Mouse (Mus musculus) forebrain, embryonic 10.5 days (tissue): Measurements from ENCODE around the gene Ubl7. TPM values are rescaled to one million over a fixed set of nuclear protein-coding genes. Genes with fewer than 3 reads are reported as not detected.

Source experiments
- DNase-seq: peaks from one replicate; pipeline ENCODE4 v3.0.0-alpha.2; 2017; ENCODE audit warnings: low spot score; ENCODE audit errors: extremely low spot score
- H3K27ac ChIP-seq: fragments of 300-500 bp; sonication (generic); 2 replicates; pipeline ENCODE4 v1.5.1; 2016; ENCODE audit warnings: mild to moderate bottlenecking
- H3K27me3 ChIP-seq: fragments of 300-500 bp; sonication (generic); 2 replicates; pipeline ENCODE4 v1.6.1; 2016; ENCODE audit warnings: mild to moderate bottlenecking; ENCODE audit not compliant: poor library complexity, severe bottlenecking
- H3K36me3 ChIP-seq: fragments of 300-500 bp; sonication (generic); replicated peaks from 2 replicates; pipeline ENCODE4 v1.6.1; 2016; ENCODE audit warnings: mild to moderate bottlenecking, moderate library complexity
- H3K4me1 ChIP-seq: fragments of 300-500 bp; sonication (generic); 2 replicates; pipeline ENCODE4 v1.6.1; 2016
- H3K4me3 ChIP-seq: fragments of 300-500 bp; sonication (generic); 2 replicates; pipeline ENCODE4 v1.5.1; 2016; ENCODE audit warnings: mild to moderate bottlenecking, moderate library complexity
- H3K9me3 ChIP-seq: fragments of 300-500 bp; sonication (generic); 2 replicates; pipeline ENCODE4 v1.6.1; 2016; ENCODE audit warnings: mild to moderate bottlenecking, moderate library complexity
- WGBS: fragments of 180-500 bp; shearing (Covaris S2); methylation state at CpG from one replicate; pipeline ENCODE4 v1.1.7; 2016; 5-methylcytosine and 5-hydroxymethylcytosine counted together
- polyA plus RNA-seq: library from polyadenylated mRNA; unstranded; fragments of >200 nt; fragmentation: Nextera tagmentation; extraction: Ambion mirVana; gene quantifications from 2 replicates; pipeline ENCODE4 v1.2.1, GENCODE M21; 2016

Gene Ubl7
- polyA plus RNA-seq, 1 experiment from 2014 or later, result 109 TPM

- Histone ChIP-seq H3K27ac (no peak overlapping the region), H3K4me3 (no peak overlapping the region), H3K36me3 (peaks cover 9% of the 10 kb centered on the region; the same call in 1 of the 2 replicates), H3K4me1 (peaks cover 26% of the 10 kb centered on the region), H3K9me3 (no peaks in the 10 kb centered on the region), H3K27me3 (peaks cover 17% of the 10 kb centered on the region)
- no peak for DNase-seq
- WGBS, result 90% methylated on average over 9 of the region's 9 CpGs
Observed at GRCm38 (mm10) chr9:57956196-57956837, 45.5 kb downstream of the Ubl7 start.

GRCm38 (mm10) chr9:57956838-57957236, 46.1 kb downstream of the Ubl7 start:
- Histone ChIP-seq H3K4me1 (peaks cover 26% of the 10 kb centered on the region), H3K27me3 (peaks cover 12% of the 10 kb centered on the region), H3K4me3 (no peak overlapping the region), H3K27ac (no peak overlapping the region), H3K36me3 (peaks cover 11% of the 10 kb centered on the region; the same call in 1 of the 2 replicates), H3K9me3 (no peaks in the 10 kb centered on the region)
- 84% methylated on average over 5 of the region's 5 CpGs for WGBS
- DNase-seq, result no peak

GRCm38 (mm10) chr9:57958615-57959014, 47.8 kb downstream of the Ubl7 start:
- Histone ChIP-seq H3K27ac (no peak overlapping the region), H3K9me3 (no peaks in the 10 kb centered on the region), H3K4me3 (no peak overlapping the region), H3K27me3 (no peaks in the 10 kb centered on the region; the same call in 1 of the 2 replicates), H3K4me1 (peaks cover 26% of the 10 kb centered on the region), H3K36me3 (peaks cover 11% of the 10 kb centered on the region; the same call in 1 of the 2 replicates)
- WGBS, result 85% methylated on average over 1 of the region's 1 CpGs
- DNase-seq, result no peak

- no peak overlapping the region for H3K4me3 ChIP-seq
- no peak overlapping the region for H3K27ac ChIP-seq
- no peaks in the 10 kb centered on the region; the same call in 1 of the 2 replicates for H3K27me3 ChIP-seq
- H3K4me1 ChIP-seq, result peaks cover 27% of the 10 kb centered on the region
- no peak for DNase-seq
- WGBS, result 79% methylated on average over 10 of the region's 10 CpGs
- no peaks in the 10 kb centered on the region for H3K9me3 ChIP-seq
- H3K36me3 ChIP-seq, result peaks cover 11% of the 10 kb centered on the region; the same call in 1 of the 2 replicates
Observed at GRCm38 (mm10) chr9:57959399-57959798, 48.6 kb downstream of the Ubl7 start.

GRCm38 (mm10) chr9:57959886-57960866, 49.4 kb downstream of the Ubl7 start:
- WGBS, result 88% methylated on average over 17 of the region's 17 CpGs
- Histone ChIP-seq H3K9me3 (no peaks in the 10 kb centered on the region), H3K36me3 (peaks cover 11% of the 10 kb centered on the region; the same call in 1 of the 2 replicates), H3K4me1 (peaks cover 31% of the 10 kb centered on the region), H3K27ac (no peak overlapping the region), H3K4me3 (no peak overlapping the region), H3K27me3 (no peaks in the 10 kb centered on the region)
- DNase-seq, result no peak

- no peak for DNase-seq
- H3K4me1 ChIP-seq, result peaks cover 31% of the 10 kb centered on the region
- 89% methylated on average over 15 of the region's 15 CpGs for WGBS
Observed at GRCm38 (mm10) chr9:57961226-57961625, 50.4 kb downstream of the Ubl7 start.

GRCm38 (mm10) chr9:57961863-57962778, 51.3 kb downstream of the Ubl7 start:
- Histone ChIP-seq H3K4me3 (no peak overlapping the region), H3K27ac (0 out of 2 replicates have a peak overlapping the region, but pooled peaks have one; percentile 13), H3K4me1 (peaks cover 31% of the 10 kb centered on the region), H3K36me3 (peaks cover 11% of the 10 kb centered on the region; the same call in 1 of the 2 replicates), H3K27me3 (no peaks in the 10 kb centered on the region), H3K9me3 (no peaks in the 10 kb centered on the region)
- WGBS, result 75% methylated on average over 17 of the region's 17 CpGs
- no peak for DNase-seq

More at GRCm38 (mm10) chr9:57961226-57961625, 50.4 kb downstream of the Ubl7 start:
- H3K9me3 ChIP-seq, result no peaks in the 10 kb centered on the region
- H3K27ac ChIP-seq, result peak overlapping the region; percentile 56
- H3K27me3 ChIP-seq, result no peaks in the 10 kb centered on the region
- no peak overlapping the region for H3K4me3 ChIP-seq
- H3K36me3 ChIP-seq, result peaks cover 11% of the 10 kb centered on the region; the same call in 1 of the 2 replicates

GRCm38 (mm10) chr9:57963249-57963997, 52.6 kb downstream of the Ubl7 start:
- Histone ChIP-seq H3K27me3 (no peaks in the 10 kb centered on the region), H3K4me3 (no peak overlapping the region), H3K27ac (no peak overlapping the region), H3K4me1 (peaks cover 35% of the 10 kb centered on the region), H3K36me3 (peaks cover 11% of the 10 kb centered on the region; the same call in 1 of the 2 replicates), H3K9me3 (no peaks in the 10 kb centered on the region)
- no peak for DNase-seq
- 91% methylated on average over 4 of the region's 4 CpGs for WGBS

- Histone ChIP-seq H3K9me3 (no peaks in the 10 kb centered on the region), H3K27me3 (no peaks in the 10 kb centered on the region), H3K4me1 (peaks cover 35% of the 10 kb centered on the region), H3K27ac (no peak overlapping the region), H3K36me3 (peaks cover 11% of the 10 kb centered on the region; the same call in 1 of the 2 replicates), H3K4me3 (no peak overlapping the region)
- WGBS, result 80% methylated on average over 5 of the region's 5 CpGs
- DNase-seq, result no peak
Observed at GRCm38 (mm10) chr9:57963998-57964395, 53.2 kb downstream of the Ubl7 start.

- WGBS, result 80% methylated on average over 6 of the region's 6 CpGs
- no peak overlapping the region for H3K27ac ChIP-seq
Observed at GRCm38 (mm10) chr9:57964528-57965250, 53.9 kb downstream of the Ubl7 start.

More at GRCm38 (mm10) chr9:57964528-57965250, 53.9 kb downstream of the Ubl7 start:
- H3K9me3 ChIP-seq, result no peaks in the 10 kb centered on the region
- no peak overlapping the region for H3K4me3 ChIP-seq
- H3K27me3 ChIP-seq, result no peaks in the 10 kb centered on the region
- H3K4me1 ChIP-seq, result peaks cover 37% of the 10 kb centered on the region
- peaks cover 11% of the 10 kb centered on the region; the same call in 1 of the 2 replicates for H3K36me3 ChIP-seq
- no peak for DNase-seq
